Mouse (Mus musculus): Measurements from ENCODE around the gene Fgd2. TPM values are rescaled to one million over a fixed set of nuclear protein-coding genes. Genes with fewer than 3 reads are reported as not detected.
"Not testable (repeated sequence)": the region's sequence is repeated elsewhere in the genome, so short reads cannot be mapped to it uniquely, and the experiment has no call there.

The Fgd2 gene
- polyA plus RNA-seq, 1 experiment from 2014 or later = 4.2 TPM

DNA sequence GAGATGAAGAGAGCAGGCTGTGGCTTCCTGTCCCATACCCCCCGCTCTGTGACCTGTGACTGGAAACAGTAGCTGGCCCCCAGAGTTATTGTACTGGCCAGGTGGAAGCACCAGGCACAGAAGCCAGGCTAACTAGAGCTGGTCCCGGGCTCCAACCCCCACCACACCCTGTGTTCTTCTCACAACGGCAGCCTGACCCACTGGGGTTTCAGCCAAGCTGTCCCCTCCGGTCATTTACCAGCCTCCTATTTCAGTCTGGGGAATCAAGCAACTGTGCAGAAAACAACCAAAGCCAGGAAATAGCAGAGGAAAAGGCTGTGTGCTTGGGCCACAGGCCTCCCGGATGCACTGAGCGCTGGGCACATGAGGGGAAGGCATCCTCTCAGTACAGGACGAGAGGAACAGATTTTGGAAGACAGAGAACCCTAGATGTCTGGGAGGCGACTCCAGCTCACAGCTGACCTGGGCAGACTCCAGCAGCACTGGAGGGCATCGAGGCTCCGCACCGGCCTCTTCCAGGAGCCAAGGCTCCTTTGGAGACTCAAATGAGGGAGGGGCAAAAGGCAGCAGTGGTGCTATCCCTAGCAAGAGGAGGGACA, 21.4 kb upstream of the Fgd2 start:
- no peaks in the 10 kb centered on the region for H3K27me3 ChIP-seq
- peaks cover 90% of the 10 kb centered on the region for H3K36me3 ChIP-seq
- peaks cover 49% of the 10 kb centered on the region for H3K4me1 ChIP-seq (replicated peaks)
- H3K4me2 ChIP-seq = no peak overlapping the region
- no peaks in the 10 kb centered on the region for H3K9me3 ChIP-seq
- no peak overlapping the region for H3K4me3 ChIP-seq
- 83% methylated on average over 11 of the region's 11 CpGs for WGBS
- peak overlapping the region; percentile 9; the same call in 1 of the 2 replicates for H3K9ac ChIP-seq
- no peak for ATAC-seq (ENCODE audit: low read depth)
- H3K27ac ChIP-seq (replicated peaks) = peak overlapping the region; percentile 67

GRCm38 (mm10) chr17:29340406-29341261, 20.1 kb upstream of the Fgd2 start:
- Histone ChIP-seq H3K4me1 (replicated peaks) (peaks cover 55% of the 10 kb centered on the region), H3K9me3 (no peaks in the 10 kb centered on the region), H3K27ac (replicated peaks) (no peak overlapping the region), H3K9ac (no peak overlapping the region; the same call in 1 of the 2 replicates), H3K27me3 (no peaks in the 10 kb centered on the region), H3K36me3 (peaks cover 82% of the 10 kb centered on the region), H3K4me3 (no peak overlapping the region), H3K4me2 (no peak overlapping the region)
- WGBS = 81% methylated on average over 18 of the region's 18 CpGs
- ATAC-seq (ENCODE audit: low read depth) = no peak

DNA sequence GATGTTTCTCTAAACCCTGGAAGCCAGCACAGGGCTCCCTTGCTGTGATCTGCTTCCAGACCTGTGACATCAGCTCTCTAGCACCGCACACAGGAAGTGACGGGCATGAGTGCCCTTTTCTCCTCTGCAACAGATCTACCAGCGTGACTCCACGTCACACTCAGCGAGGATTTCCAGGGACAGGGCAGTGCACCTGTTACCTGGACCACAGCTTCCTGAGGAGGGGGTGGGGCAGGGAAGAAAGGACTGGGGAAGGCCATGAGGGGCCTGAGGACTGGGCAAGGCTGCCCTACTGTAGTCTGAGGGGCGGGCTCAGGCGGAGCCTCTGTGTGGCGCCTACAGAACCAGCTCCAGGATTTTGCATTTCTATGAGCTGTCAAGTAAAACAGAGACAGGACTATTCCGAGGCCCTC, 19.1 kb upstream of the Fgd2 start:
- H3K4me2 ChIP-seq = no peak overlapping the region
- no peak overlapping the region for H3K4me3 ChIP-seq
- H3K9me3 ChIP-seq = no peaks in the 10 kb centered on the region
- peak overlapping the region; percentile 69 for H3K27ac ChIP-seq (replicated peaks)
- 24% methylated on average over 9 of the region's 9 CpGs for WGBS
- peaks cover 73% of the 10 kb centered on the region for H3K36me3 ChIP-seq
- H3K4me1 ChIP-seq (replicated peaks) = peaks cover 65% of the 10 kb centered on the region
- peak overlapping the region; percentile 44; the same call in 1 of the 2 replicates for H3K9ac ChIP-seq
- ATAC-seq (ENCODE audit: low read depth) = 0 out of 2 replicates have a peak, but pooled peaks have one; percentile 11
- H3K27me3 ChIP-seq = no peaks in the 10 kb centered on the region

DNA sequence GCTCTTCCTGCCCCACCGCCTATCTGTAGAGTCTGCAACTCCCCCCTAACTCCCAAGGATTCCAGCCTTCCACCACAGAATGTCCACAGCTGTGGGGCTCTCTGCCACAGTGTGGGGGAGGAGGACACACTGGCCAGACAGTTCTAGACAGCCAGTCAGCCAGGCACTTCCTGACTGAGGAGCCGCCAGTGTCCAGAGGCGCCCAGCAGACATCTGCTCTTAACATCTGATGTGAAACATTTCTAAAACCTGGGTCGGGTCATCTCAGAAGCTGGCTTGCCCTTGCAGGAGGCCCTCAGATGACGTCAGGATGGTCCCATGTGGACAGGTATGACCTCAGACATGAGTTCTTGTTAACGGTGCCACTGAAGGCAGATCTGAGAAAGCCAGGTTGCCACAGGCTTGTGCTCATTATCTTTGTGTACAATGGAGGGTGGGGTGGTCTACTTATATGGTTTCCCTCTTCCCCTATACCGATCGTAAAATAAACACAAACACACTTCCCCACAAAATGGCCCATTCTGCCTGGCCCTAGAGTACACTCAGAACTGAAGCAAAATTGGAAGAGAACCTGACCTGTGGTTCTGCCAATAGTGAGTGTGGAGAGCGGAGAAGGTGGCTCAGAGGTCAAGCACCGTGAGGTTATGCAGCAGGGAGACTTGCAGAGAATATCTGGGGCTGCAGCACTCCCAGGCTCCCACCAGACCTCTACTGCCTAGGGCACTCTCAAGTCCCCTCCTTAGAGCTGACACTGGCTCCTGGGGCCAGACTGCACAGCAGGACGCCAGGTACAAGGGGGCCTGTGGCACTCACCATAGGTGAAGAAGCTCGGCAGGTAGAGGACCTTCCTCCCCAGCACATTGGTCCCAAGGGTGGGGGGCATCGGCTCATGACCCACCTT, 18.5 kb upstream of the Fgd2 start:
- peaks cover 67% of the 10 kb centered on the region for H3K4me1 ChIP-seq (replicated peaks)
- no peak for ATAC-seq (ENCODE audit: low read depth)
- 45% methylated on average over 13 of the region's 13 CpGs for WGBS
- H3K27me3 ChIP-seq = no peaks in the 10 kb centered on the region
- H3K9me3 ChIP-seq = no peaks in the 10 kb centered on the region
- H3K27ac ChIP-seq (replicated peaks) = peak overlapping the region; percentile 69
- peak overlapping the region; percentile 44; the same call in 1 of the 2 replicates for H3K9ac ChIP-seq
- H3K4me3 ChIP-seq = no peak overlapping the region
- H3K36me3 ChIP-seq = peaks cover 66% of the 10 kb centered on the region
- H3K4me2 ChIP-seq = no peak overlapping the region

DNA sequence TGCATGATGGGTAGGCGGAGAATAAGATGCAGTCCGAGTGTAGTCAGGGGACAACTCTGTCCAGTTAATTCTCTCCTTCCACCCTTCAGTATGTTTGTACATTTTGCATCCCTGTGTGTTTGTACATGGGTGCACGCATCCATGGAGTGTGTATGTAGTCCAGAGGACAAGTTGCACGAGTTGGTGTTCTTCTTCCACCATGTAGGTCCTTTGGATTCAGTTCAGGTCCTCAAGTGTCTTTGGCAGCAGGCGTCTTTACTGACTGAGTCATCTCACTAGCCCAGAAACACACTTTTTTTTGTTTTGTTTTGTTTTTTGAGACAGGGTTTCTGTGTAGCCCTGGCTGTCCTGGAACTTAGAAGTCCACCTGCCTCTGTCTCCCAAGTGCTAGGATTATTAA, 17.5 kb upstream of the Fgd2 start:
- WGBS = 94% methylated on average over 5 of the region's 5 CpGs
- peaks cover 56% of the 10 kb centered on the region for H3K36me3 ChIP-seq
- no peak overlapping the region for H3K27ac ChIP-seq (replicated peaks)
- no peak overlapping the region for H3K9ac ChIP-seq
- H3K4me2 ChIP-seq = no peak overlapping the region
- H3K27me3 ChIP-seq = no peaks in the 10 kb centered on the region
- ATAC-seq (ENCODE audit: low read depth) = no peak
- H3K9me3 ChIP-seq = no peaks in the 10 kb centered on the region
- H3K4me3 ChIP-seq = no peak overlapping the region
- peaks cover 65% of the 10 kb centered on the region for H3K4me1 ChIP-seq (replicated peaks)

DNA sequence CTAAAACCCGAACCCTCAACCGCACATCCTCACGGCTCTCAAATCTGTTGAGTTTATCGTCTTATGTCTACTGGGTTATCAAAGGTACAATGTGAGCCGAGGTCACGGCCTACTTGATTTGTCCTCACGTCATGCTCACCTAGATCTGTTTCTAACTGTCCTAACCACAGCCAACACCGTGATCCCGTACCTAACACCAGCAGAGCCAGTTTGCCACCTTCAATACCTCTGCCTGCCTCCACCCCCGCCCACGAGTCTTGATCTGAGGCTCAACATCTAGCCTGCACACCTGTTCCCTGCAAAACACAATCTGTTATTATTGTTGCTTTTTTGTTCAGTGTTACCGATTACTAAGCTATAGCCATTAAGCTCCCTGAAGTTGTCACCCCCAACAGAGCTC, 15.4 kb upstream of the Fgd2 start:
- Histone ChIP-seq H3K27ac (replicated peaks) (no peak overlapping the region), H3K4me3 (peak overlapping the region; percentile 87; the same call in 1 of the 2 replicates), H3K4me1 (replicated peaks) (peaks cover 49% of the 10 kb centered on the region)

DNA sequence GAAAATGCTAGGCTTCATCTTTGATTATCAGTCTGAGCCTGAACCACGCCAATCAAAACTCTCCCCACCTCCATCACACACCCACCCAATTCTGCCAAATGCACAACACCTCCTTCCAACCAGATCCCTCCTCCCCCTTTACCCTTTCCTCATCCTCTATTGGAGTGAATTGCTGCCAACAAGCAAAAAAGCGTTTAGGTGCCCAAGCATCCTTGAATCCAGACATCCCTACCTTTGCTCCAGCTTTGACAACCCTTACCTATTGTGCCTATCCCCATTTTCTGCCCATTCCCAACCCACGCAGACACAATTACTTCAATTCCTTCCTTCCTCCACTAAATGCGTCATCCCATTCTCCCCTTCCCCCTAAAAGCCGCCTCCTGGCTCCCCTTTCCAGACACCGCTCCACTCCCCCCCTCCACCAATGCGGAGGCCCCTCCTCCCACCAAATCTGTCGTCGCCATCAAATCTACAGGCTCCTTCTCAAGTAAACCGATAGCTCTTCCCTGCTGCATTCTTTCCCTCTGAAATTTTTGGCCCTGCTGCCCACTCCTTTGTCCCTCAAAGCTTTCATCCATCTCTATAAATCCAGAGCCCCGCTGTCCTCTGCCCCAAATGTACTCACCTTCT, 14.1 kb upstream of the Fgd2 start:
- 5% methylated on average over 11 of the region's 11 CpGs for WGBS
- H3K4me3 ChIP-seq = peak overlapping the region; percentile 87
- peak overlapping the region; percentile 75 for H3K4me2 ChIP-seq
- H3K27me3 ChIP-seq = no peaks in the 10 kb centered on the region
- peak; percentile 7; the same call in 1 of the 2 replicates for ATAC-seq (ENCODE audit: low read depth)
- peaks cover 28% of the 10 kb centered on the region for H3K36me3 ChIP-seq
- no peaks in the 10 kb centered on the region for H3K9me3 ChIP-seq
- peak overlapping the region; percentile 98 for H3K9ac ChIP-seq
- H3K27ac ChIP-seq (replicated peaks) = peak overlapping the region; percentile 93
- peaks cover 43% of the 10 kb centered on the region for H3K4me1 ChIP-seq (replicated peaks)

More for the DNA sequence above, 15.4 kb upstream of the Fgd2 start:
- Histone ChIP-seq H3K27me3 (no peaks in the 10 kb centered on the region), H3K9me3 (no peaks in the 10 kb centered on the region), H3K36me3 (peaks cover 36% of the 10 kb centered on the region), H3K4me2 (peak overlapping the region; percentile 75), H3K9ac (peak overlapping the region; percentile 98; the same call in 1 of the 2 replicates)
- ATAC-seq (ENCODE audit: low read depth) = no peak
- 96% methylated on average over 12 of the region's 12 CpGs for WGBS

- peak; percentile 34 for ATAC-seq (ENCODE audit: low read depth)
- Histone ChIP-seq H3K36me3 (peaks cover 22% of the 10 kb centered on the region), H3K27ac (replicated peaks) (peak overlapping the region; percentile 93), H3K4me2 (peak overlapping the region; percentile 75), H3K4me1 (replicated peaks) (peaks cover 37% of the 10 kb centered on the region), H3K4me3 (peak overlapping the region; percentile 87), H3K9me3 (no peaks in the 10 kb centered on the region), H3K27me3 (no peaks in the 10 kb centered on the region), H3K9ac (peak overlapping the region; percentile 98)
- under 1% methylated on average over 41 of the region's 45 CpGs for WGBS
These were observed 13.5 kb upstream of the Fgd2 start for GRCm38 (mm10) chr17:29347126-29347644.

GRCm38 (mm10) chr17:29347645-29348256, 13.0 kb upstream of the Fgd2 start, which contains the start of gene Mtch1:
Mtch1 (minus strand) TSS chr17:29347934.
- Histone ChIP-seq H3K9ac (peak within 1 kb of the TSS; percentile 98), H3K4me3 (peak within 1 kb of the TSS; percentile 87), H3K4me1 (replicated peaks) (peaks cover 32% of the 10 kb centered on the region), H3K4me2 (peak within 1 kb of the TSS; percentile 75), H3K27me3 (no peaks in the 10 kb centered on the region), H3K9me3 (no peaks in the 10 kb centered on the region), H3K27ac (replicated peaks) (peak within 1 kb of the TSS; percentile 93), H3K36me3 (peaks cover 17% of the 10 kb centered on the region)
- peak; percentile 94 for ATAC-seq (ENCODE audit: low read depth)
- under 1% methylated on average over 52 of the region's 53 CpGs for WGBS

GRCm38 (mm10) chr17:29348996-29349395, 11.7 kb upstream of the Fgd2 start:
- no peak for ATAC-seq (ENCODE audit: low read depth)
- H3K36me3 ChIP-seq = peaks cover 5% of the 10 kb centered on the region; the same call in 1 of the 2 replicates
- 0 out of 2 replicates have a peak overlapping the region, but pooled peaks have one; percentile 98 for H3K9ac ChIP-seq
- peaks cover 26% of the 10 kb centered on the region for H3K4me1 ChIP-seq (replicated peaks)
- no peak overlapping the region for H3K4me3 ChIP-seq
- WGBS = 61% methylated on average over 2 of the region's 2 CpGs
- H3K27me3 ChIP-seq = no peaks in the 10 kb centered on the region
- H3K9me3 ChIP-seq = no peaks in the 10 kb centered on the region
- no peak overlapping the region for H3K4me2 ChIP-seq
- H3K27ac ChIP-seq (replicated peaks) = no peak overlapping the region

- not testable (repeated sequence) for H3K4me3 ChIP-seq; ATAC-seq (ENCODE audit: low read depth); H3K9me3 ChIP-seq; H3K4me2 ChIP-seq; H3K36me3 ChIP-seq; H3K27ac ChIP-seq (replicated peaks); H3K9ac ChIP-seq; H3K27me3 ChIP-seq
- WGBS = 69% methylated on average over 5 of the region's 5 CpGs
- H3K4me1 ChIP-seq (replicated peaks) = peaks cover 31% of the 10 kb centered on the region
These were observed 9.7 kb upstream of the Fgd2 start for GRCm38 (mm10) chr17:29351056-29351455.
